Mouse (Mus musculus): ENCODE results near the gene Dnaaf1. TPM values are rescaled to one million over a fixed set of nuclear protein-coding genes. Genes with fewer than 3 reads are reported as not detected.

The Dnaaf1 gene
- total RNA-seq, 2 experiments from 2014 or later = not detected

DNA sequence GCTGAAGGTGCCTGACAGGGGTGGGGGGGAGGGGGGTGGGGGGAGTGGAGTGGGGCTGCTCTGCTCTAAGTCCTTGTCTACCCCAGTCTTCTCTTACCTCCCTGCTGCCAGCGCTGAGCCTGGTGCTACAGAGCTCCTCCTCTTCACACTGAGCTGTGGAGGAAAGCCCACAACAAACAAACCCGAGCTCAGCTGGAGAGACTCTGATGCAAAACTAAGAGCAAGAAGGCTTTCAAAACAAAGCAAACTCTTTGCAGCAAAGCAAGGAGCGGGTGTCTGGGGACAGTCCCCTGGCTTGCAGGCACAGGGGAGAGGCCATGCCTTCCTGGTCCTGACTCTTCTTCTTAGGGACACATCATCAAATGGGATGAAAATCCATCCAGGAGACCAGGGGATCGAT, 5.2 kb upstream of the Dnaaf1 start:
- no peak for DNase-seq (ENCODE audit: low spot score in 2 of 2)

DNA sequence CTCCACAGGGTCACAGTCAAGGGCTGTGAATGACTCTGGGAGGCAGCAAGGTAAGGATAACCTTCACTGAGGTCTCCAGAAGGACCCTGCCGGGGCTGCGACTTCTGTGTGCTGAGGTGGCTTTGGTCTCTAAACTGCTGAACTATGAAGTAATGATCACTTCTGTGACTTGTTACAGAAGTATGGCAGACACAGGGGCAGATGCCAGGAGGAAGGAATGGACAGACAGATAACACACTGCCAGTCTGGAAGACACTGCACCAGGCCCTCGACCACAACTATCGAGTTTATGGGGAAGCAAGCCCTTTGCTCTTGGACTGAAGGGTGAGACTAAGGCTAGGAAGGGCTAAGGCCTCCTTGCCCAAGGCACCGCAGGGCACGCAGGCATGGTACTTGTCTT, 3.9 kb upstream of the Dnaaf1 start:
- DNase-seq (ENCODE audit: low spot score in 2 of 2) = no peak

DNA sequence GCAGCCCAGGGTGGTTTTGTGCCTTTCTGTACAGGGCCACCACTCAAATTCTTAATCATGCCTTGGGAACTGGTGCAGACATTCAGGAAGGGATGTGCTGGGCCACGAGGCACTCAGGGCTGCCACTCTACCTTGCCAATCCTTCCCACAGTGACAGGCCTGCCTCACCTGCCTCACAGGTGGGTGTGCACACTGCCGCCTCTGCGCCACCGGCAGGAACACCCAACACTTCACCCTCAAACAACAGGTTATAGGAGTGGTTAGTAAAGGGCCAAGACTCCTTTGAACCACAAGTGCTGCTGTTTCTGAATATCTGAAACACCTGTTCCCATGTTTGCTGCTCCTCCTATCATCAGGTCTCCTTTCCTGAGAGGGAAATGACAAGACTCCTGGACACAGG, 2.6 kb upstream of the Dnaaf1 start:
- no peak for DNase-seq (ENCODE audit: low spot score in 2 of 2)

DNA sequence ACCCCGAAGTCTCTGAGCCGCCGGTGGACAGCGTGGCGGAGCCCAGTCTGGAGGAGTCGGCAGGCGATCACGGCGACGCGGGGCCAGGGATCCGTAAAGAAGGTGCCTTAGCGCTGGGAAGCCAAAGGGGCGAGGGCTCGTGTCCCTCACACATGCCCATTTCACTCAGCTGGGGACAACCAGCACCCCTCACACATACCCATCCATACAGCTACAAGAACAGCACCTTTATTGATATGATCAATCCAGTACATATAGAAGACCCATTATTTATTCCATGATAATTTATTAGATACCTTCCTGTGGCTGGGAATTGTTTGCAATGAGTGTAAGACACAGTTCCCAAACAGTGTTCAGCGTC, 311 bp downstream of the Dnaaf1 start:
- no peak for DNase-seq (ENCODE audit: low spot score in 2 of 2)

DNA sequence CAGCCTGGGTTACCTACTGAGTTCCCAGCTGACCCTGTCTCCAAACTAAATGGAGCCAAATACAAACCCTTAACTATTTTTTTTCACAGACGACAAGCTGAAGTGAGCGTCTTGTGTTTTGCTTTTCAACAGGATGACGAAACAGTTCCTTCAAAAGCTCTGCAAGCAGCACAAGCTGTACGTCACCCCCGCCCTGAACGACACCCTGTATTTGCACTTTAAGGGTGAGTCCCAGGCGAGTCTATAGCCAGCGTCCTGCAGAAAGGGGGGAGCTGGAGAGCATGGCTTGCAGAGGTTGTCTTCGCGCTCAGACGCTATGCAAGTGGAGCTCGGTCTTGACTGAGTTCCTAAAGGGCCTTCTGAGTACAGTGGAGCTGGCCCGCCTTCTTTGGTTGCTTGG, 4.1 kb downstream of the Dnaaf1 start:
- no peak for DNase-seq (ENCODE audit: low spot score in 2 of 2)

DNA sequence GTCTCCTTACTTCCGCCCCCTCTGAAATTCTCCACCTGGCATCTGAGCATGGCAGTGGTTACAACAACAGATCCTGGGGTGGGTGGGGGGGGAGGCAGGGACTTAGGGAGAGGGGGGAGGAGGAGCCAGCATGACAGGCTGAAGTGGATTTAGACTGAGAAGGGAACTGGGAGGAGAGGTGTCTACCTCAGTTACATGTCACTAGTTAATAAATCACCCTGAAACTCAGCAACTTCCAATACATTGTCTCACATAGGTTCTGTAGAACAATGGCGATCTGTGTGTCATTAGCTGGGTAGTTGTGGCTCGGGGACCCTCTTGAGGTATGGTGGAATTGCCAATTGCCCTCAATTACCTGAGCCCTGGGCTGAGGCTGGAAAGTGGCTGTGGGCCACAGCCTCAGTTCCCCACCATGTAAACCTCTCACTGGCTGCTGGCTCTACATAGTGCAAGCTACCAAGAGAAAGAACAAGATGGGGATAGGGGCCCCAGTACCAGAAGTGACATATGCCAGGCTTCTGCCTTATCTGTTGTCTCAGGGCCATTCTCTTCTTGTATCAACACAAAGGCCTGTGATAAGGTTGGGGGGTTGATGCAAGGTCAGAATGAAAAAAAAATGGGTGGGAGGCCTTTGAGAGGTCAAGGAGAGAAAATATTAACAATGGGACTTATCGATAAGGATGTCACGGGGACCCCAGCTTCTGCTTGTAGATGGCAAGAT, 5.6 kb downstream of the Dnaaf1 start:
- no peak for DNase-seq (ENCODE audit: low spot score in 2 of 2)

DNA sequence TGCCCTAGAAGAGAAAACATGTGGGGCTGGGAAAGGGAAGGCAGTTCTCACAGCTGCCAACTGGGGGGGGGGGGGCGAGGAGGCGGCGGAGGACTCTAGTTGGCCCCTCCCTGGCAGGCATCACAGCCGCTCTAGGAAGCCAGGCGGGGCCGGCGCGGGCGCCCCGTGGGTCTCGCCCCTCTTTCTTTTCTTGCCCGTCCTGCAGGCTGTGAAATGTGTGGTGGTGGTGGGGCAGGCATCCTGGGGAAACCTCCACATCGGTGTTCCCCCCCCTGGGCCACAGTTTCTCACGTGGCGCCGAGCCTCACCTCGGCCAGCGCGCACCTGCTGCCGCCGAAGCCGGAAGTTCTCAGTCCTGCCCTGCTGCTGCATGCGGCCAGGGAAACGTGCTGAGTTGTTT, 10.9 kb downstream of the Dnaaf1 start:
- no peak for DNase-seq (ENCODE audit: low spot score in 2 of 2)

DNA sequence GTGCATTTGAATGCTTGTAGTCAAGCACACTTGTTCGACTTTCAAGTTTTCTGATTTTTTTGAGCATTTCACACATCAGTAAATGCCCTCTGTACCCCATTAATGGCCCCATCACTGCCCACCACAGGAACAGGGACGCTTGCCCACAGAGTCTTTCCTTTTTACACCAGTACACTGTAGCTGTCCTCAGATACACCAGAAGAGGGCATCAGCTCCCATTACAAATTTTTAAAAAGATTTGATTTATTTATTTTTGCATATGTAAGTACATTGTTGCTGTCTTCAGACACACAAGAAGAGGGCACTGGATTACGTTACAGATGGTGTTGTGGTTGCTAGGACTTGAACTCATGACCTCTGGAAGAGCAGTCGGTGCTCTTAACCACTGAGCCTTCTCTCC, 13.3 kb downstream of the Dnaaf1 start:
- DNase-seq (ENCODE audit: low spot score in 2 of 2) = no peak

DNA sequence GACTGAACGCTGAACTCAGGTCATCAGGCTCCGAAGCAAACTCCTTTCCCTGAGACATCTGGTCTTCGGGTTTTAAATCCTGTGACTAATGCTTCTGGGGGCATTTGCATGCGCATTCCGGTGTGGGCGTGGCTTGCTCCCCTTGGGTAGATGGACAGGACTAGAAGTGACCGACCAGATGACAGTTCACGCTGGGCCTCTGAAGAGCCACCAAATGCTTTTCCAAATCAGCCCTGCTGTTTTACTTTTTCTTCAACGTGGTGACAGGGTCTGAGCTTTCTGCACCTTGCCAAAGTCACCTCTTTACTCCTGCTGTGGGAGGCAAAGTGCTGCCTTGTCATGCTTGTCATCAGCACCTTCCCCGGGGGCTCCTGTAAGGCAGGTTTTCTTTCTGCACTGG, 13.8 kb downstream of the Dnaaf1 start:
- no peak for DNase-seq (ENCODE audit: low spot score in 2 of 2)

DNA sequence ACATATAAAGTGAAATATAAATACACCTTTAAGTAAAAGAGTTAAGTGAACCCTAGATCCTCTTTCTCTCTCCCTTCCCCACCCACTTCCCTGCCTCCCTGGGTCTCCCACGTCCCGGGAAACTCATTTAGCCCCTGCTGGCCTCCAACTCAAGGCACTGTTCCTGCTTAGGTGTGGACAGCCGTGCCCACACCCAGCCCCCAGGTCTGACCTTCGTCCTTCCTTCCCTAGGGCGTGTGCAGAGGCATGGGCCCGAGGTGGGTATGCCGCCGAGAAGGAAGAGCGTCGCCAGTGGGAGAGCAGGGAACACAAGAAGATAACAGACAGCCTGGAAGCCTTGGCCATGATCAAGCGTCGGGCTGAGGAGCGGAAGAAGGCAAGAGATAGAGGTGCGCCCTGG, 15.3 kb downstream of the Dnaaf1 start:
- no peak for DNase-seq (ENCODE audit: low spot score in 2 of 2)

DNA sequence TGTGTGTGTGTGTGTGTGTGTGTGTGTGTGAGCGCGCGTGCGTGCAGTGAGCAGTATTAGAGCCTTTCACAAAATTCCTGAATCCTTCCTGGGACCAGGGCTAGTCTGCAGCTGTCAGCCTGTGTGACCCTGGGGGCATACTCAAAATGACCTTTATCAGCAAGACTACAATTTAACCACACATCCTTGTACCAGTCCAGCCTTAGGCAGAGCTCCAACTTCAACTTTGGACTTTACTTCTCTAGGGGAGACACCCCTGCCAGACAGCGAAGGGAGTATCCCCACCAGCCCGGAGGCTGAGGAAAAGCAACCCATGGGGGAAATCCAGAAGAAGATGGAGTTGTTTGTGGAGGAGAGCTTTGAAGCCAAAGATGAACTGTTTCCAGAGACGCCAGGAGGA, 16.4 kb downstream of the Dnaaf1 start:
- DNase-seq (ENCODE audit: low spot score in 2 of 2) = no peak

DNA sequence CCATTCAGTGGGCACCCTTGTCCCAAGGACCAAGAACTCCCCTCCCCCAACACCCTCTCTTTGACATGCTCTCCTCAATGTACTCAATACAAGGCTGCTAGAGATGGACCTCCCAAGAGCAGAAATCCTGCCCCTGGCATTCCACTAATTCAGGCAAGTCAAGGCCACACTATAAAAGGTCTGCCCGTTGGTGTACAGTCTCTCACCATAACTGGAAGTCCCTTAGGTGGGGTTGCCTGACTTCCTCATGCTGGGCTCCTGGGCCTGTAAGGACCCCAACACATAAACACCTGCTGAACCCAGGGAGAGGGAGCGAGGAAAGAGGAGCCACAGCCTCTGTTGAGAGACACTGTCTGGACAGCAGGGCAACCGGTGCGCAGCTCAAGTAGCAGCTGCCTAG, 28.7 kb downstream of the Dnaaf1 start:
- no peak for DNase-seq (ENCODE audit: low spot score in 2 of 2)

DNA sequence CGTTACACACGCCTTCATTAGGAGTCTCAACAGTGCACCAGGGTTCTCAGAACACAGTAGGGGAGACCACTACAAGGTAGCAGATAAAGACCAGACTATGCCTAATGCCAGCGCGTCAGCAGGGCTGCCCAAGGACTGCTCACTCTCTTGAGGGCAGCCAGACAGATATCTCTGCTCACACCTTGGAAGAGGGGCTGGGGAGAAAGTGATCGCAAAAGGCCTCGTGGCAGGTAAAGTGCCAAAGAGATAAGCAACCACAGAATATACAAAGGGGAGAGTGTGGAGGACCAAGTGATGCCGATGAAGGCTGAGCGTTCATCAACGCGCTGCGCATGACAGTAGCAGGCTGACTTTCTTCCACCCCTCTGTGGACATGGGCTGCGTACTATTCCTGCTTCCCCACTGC, 29.4 kb downstream of the Dnaaf1 start:
- no peak for DNase-seq (ENCODE audit: low spot score in 2 of 2)

DNA sequence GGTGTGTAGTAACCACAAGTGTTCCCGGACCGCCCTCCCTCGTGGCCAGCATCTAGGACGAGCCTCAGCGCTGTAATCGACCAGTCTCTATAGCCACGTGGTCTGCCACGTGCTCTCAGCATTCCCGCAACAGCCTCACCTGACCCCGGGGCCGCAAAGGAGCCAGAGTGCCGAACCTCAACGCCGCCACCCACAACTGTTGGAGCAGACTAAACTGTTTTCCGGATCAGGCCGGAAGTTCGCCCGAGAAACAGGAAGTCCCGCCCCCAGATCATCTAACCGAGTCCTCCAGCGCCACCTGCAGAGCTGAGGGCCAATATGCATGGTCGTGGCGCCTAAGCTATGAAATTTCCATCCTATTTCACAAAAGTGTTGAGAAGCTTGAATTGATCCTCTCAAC, 30.0 kb downstream of the Dnaaf1 start, which contains the start of gene Taf1c:
Gene Taf1c, minus strand, starts transcription at position 227 of the 400 bp plus-strand sequence.
- DNase-seq (ENCODE audit: low spot score in 2 of 2) = peak; percentile 91 to 92

DNA sequence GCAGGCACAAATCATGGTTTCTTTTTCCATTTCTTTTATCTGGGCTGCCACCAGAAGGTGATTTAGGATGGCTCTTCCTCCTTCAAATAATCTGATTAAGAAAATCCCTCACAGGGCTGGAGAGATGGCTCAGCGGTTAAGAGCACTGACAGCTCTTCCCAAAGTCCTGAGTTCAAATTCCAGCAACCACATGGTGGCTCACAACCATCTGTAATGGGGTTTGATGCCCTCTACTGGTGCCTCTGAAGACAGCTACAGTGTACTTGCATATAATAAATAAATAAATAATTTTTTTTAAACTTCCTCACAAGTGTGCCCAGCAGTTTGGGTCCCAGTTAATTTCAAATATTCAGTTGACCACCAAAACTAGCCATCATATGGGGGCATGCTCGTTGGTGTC, 31.2 kb downstream of the Dnaaf1 start:
- DNase-seq (ENCODE audit: low spot score in 2 of 2) = no peak

DNA sequence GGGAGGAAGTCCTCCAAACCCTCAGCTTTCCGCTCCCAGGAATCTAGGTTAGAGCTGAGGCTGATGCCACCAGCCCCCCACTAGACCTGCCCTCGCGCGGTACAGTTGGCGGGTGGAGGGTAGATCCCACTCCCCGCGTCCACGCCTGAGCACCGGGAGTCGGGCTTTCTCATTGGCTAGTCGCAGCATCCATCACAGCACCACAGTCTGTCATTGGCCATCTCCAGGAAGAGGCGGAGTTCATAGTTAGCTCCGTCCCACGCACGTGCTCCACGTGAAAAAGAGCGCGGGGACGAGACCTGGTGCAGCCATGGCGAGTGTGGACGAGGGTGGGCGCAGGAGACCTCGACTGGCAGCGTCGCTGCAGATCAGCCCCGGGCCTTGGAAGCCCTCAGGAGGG, 37.4 kb downstream of the Dnaaf1 start, which contains the start of gene Adad2:
Gene Adad2, plus strand, starts transcription at position 277 of the 400 bp plus-strand sequence.
- DNase-seq (ENCODE audit: low spot score in 2 of 2) = no peak

DNA sequence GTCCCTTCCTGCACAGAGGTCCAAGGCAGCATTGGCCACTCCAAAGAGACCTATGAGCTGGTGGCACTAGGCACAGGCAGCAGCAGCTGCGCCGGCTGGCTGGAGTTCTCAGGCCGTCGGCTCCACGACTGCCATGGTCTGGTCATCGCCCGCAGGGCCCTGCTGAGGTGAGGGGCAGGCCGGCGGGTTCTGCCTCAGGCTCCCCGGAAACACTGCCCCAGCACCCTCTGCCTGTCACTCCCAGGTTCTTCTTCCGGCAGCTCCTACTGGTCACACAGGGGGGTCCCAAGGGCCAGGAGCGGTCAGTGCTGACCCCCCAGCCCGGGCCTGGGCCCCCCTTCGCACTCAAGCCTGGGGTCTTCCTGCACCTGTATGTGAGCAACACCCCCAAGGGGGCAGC, 40.1 kb downstream of the Dnaaf1 start:
- DNase-seq (ENCODE audit: low spot score in 2 of 2) = no peak

DNA sequence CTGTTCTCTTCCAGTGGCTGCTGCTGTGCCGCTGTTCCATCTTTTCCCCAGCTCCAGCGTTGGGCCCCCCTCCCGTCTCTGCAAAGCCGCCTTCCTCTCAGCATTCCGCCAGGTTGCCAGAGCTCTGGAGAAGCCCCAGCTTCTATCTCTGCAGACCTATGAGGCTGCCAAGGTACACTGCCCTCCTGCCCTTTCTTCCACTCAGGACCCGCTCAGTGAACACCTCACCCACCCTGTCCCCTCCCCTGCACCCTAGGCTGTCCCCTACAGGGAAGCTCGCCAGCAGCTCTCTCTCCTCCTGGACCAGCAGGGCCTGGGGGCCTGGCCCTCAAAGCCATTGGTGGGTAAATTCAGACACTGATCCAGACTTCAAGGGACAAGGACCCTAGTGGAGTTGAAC, 41.3 kb downstream of the Dnaaf1 start:
- no peak for DNase-seq (ENCODE audit: low spot score in 2 of 2)

DNA sequence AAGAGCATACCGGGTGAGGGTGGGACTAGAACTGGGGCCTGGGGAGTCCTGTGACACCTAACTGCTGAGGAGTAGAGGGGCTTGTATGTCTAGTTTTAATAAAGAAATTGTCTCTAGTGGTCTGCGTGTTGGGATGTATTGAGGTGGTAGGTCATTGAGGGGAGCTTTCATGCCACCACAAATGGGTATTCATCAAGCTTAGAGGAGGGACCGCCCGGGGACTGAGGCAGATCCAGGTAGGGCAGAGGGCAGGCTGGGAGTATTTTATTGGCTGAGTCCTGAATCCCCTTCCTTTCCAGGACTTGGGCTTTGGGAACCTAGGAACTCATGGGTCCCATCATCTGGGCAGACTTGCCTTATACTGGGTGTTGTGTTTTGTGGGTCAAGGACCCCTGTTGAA, 41.8 kb downstream of the Dnaaf1 start:
- DNase-seq (ENCODE audit: low spot score in 2 of 2) = no peak

DNA sequence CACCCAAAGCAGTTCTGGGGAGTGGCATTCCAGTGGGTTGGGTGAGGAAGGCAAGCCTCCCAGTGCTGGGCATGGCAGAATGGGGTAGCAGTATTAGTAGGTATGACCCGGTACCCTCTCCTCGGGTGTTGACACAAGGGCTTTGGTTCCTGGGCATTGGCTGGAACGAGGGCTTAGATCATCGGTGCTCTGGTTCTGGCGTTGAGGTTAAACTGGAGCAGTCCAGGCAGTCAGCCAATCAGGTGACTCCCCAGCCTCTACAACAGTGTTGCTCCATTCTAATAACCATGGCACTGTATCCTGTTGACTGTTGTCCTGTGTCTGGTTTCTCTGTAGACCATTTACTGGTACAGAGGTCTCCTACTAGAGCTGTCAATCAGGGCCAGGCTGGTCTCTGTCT, 42.6 kb downstream of the Dnaaf1 start:
- no peak for DNase-seq (ENCODE audit: low spot score in 2 of 2)

DNA sequence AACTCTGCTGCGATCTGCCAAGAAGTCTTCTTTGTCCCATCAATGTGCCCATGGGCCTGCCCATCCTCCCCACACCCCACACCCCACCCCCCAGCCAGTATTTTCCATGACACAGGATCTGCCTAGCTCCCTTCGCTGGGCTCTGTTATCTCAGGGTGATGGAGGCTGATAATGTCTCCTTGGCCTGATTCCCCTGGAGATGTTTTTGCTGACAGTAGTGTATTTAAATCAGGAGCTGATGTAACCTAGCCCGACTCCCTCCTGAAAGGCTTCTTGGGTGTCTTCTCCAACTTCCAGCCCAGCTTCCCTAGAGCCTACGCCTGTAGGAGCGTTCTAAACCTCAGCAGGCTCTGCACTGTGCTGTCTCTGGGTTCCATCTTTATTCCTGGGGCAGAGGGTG, 43.9 kb downstream of the Dnaaf1 start:
- no peak for DNase-seq (ENCODE audit: low spot score in 2 of 2)

DNA sequence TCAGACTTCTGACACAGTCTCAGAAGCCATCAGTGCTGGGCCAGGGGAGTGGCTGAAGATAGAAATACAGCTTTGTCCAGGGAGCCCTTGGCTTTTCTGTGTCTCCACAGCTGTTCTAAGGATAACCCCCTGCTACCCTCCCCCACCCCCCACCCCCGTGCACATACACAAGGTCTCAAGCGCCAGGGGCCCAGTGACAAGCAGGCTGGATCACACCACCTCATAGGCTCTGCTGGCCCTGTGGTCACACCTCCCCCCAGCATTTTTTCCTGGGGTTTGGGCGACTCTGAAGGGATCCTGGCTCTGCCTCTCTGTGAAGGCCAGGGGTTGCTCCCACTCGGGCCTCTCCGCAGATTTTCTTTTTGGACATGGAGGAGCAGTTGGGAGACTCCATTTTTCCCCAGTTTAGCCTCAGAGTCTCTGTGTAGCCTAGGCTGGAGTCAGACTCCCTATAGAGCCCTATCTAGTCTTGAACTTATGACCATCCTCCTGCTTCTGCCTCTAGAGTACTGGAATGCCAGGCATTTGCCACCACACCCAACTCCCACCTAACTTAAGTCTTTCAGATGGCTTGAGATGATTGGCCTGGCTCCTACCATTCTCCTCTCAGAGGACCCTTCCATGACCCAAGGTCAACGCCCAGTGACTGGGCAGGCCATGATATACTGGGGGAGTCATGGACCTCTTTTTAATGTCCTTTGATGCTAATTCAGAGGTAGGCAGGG, 45.2 kb downstream of the Dnaaf1 start:
- no peak for DNase-seq (ENCODE audit: low spot score in 2 of 2)

All from adrenal gland, adult 18-20 months (tissue).